Mouse (Mus musculus): ENCODE data around the gene Rtp4. TPM values are rescaled to one million over a fixed set of nuclear protein-coding genes. Genes with fewer than 3 reads are reported as not detected.

Gene Rtp4
- polyA plus RNA-seq, 1 experiment: 2.1 TPM

GRCm38 (mm10) chr16:23496245-23496924 lies 23.7 kb upstream of the Rtp4 start:
- Histone ChIP-seq H3K36me3 (replicated peaks; ENCODE audit: low read length) (no peaks in the 10 kb centered on the region), H3K4me3 (replicated peaks) (no peak overlapping the region), H3K4me1 (no peaks in the 10 kb centered on the region), H3K9me3 (0 out of 2 replicates have a peak, but pooled peaks cover 3% of the 10 kb centered on the region), H3K27me3 (replicated peaks) (peaks cover 6% of the 10 kb centered on the region)
- no peak for TF ChIP-seq GATA1 (IDR thresholded peaks at IDR 0.05; ENCODE audit: borderline replicate concordance, low read length)
- no peak for TF ChIP-seq FLI1 (IDR thresholded peaks at IDR 0.05; ENCODE audit: low read length)

- Histone ChIP-seq H3K9me3 (no peaks in the 10 kb centered on the region), H3K27me3 (replicated peaks) (peaks cover 6% of the 10 kb centered on the region), H3K4me3 (replicated peaks) (no peak overlapping the region), H3K4me1 (no peaks in the 10 kb centered on the region), H3K36me3 (replicated peaks; ENCODE audit: low read length) (no peaks in the 10 kb centered on the region)
- TF ChIP-seq GATA1 (IDR thresholded peaks at IDR 0.05; ENCODE audit: borderline replicate concordance, low read length): no peak
- TF ChIP-seq FLI1 (IDR thresholded peaks at IDR 0.05; ENCODE audit: low read length): no peak
Measured at GRCm38 (mm10) chr16:23497440-23497839, 22.7 kb upstream of the Rtp4 start.

- no peaks in the 10 kb centered on the region for H3K36me3 ChIP-seq (replicated peaks; ENCODE audit: low read length)
- no peaks in the 10 kb centered on the region for H3K9me3 ChIP-seq
- TF ChIP-seq GATA1 (IDR thresholded peaks at IDR 0.05; ENCODE audit: borderline replicate concordance, low read length): no peak
- TF ChIP-seq FLI1 (IDR thresholded peaks at IDR 0.05; ENCODE audit: low read length): no peak
- H3K4me1 ChIP-seq: no peaks in the 10 kb centered on the region
- H3K4me3 ChIP-seq (replicated peaks): no peak overlapping the region
- H3K27me3 ChIP-seq (replicated peaks): peaks cover 6% of the 10 kb centered on the region
Measured at GRCm38 (mm10) chr16:23497881-23498280, 22.2 kb upstream of the Rtp4 start.

- TF ChIP-seq FLI1 (IDR thresholded peaks at IDR 0.05; ENCODE audit: low read length) (no peak), GATA1 (IDR thresholded peaks at IDR 0.05; ENCODE audit: borderline replicate concordance, low read length) (no peak)
- no peaks in the 10 kb centered on the region for H3K36me3 ChIP-seq (replicated peaks; ENCODE audit: low read length)
- H3K27me3 ChIP-seq (replicated peaks): peaks cover 6% of the 10 kb centered on the region
- H3K4me1 ChIP-seq: no peaks in the 10 kb centered on the region
- H3K9me3 ChIP-seq: no peaks in the 10 kb centered on the region
- H3K4me3 ChIP-seq (replicated peaks): no peak overlapping the region
Measured at GRCm38 (mm10) chr16:23498691-23499131, 21.4 kb upstream of the Rtp4 start.

- no peak overlapping the region for H3K4me3 ChIP-seq (replicated peaks)
- no peaks in the 10 kb centered on the region for H3K36me3 ChIP-seq (replicated peaks; ENCODE audit: low read length)
- no peak for TF ChIP-seq GATA1 (IDR thresholded peaks at IDR 0.05; ENCODE audit: borderline replicate concordance, low read length)
- no peaks in the 10 kb centered on the region for H3K9me3 ChIP-seq
- no peaks in the 10 kb centered on the region for H3K4me1 ChIP-seq
- peaks cover 5% of the 10 kb centered on the region for H3K27me3 ChIP-seq (replicated peaks)
Measured at GRCm38 (mm10) chr16:23500558-23500957, 19.5 kb upstream of the Rtp4 start.

GRCm38 (mm10) chr16:23501288-23501687 lies 18.8 kb upstream of the Rtp4 start:
- no peaks in the 10 kb centered on the region for H3K4me1 ChIP-seq
- TF ChIP-seq FLI1 (IDR thresholded peaks at IDR 0.05; ENCODE audit: low read length): no peak
- no peak for TF ChIP-seq GATA1 (IDR thresholded peaks at IDR 0.05; ENCODE audit: borderline replicate concordance, low read length)

GRCm38 (mm10) chr16:23502478-23502877 lies 17.6 kb upstream of the Rtp4 start:
- H3K4me1 ChIP-seq: no peaks in the 10 kb centered on the region

More at GRCm38 (mm10) chr16:23501288-23501687, 18.8 kb upstream of the Rtp4 start:
- H3K4me3 ChIP-seq (replicated peaks): no peak overlapping the region
- no peaks in the 10 kb centered on the region for H3K36me3 ChIP-seq (replicated peaks; ENCODE audit: low read length)
- H3K9me3 ChIP-seq: no peaks in the 10 kb centered on the region
- H3K27me3 ChIP-seq (replicated peaks): peaks cover 5% of the 10 kb centered on the region

GRCm38 (mm10) chr16:23503351-23503750 lies 16.7 kb upstream of the Rtp4 start:
- H3K27me3 ChIP-seq (replicated peaks): peaks cover 3% of the 10 kb centered on the region
- no peaks in the 10 kb centered on the region for H3K36me3 ChIP-seq (replicated peaks; ENCODE audit: low read length)
- H3K4me3 ChIP-seq (replicated peaks): no peak overlapping the region
- H3K4me1 ChIP-seq: no peaks in the 10 kb centered on the region
- TF ChIP-seq FLI1 (IDR thresholded peaks at IDR 0.05; ENCODE audit: low read length) (no peak), GATA1 (IDR thresholded peaks at IDR 0.05; ENCODE audit: borderline replicate concordance, low read length) (no peak)
- no peaks in the 10 kb centered on the region for H3K9me3 ChIP-seq

More at GRCm38 (mm10) chr16:23502478-23502877, 17.6 kb upstream of the Rtp4 start:
- Histone ChIP-seq H3K27me3 (replicated peaks) (peaks cover 3% of the 10 kb centered on the region), H3K36me3 (replicated peaks; ENCODE audit: low read length) (no peaks in the 10 kb centered on the region), H3K4me3 (replicated peaks) (no peak overlapping the region), H3K9me3 (no peaks in the 10 kb centered on the region)
- TF ChIP-seq GATA1 (IDR thresholded peaks at IDR 0.05; ENCODE audit: borderline replicate concordance, low read length): no peak

GRCm38 (mm10) chr16:23504320-23504744 lies 15.8 kb upstream of the Rtp4 start:
- no peaks in the 10 kb centered on the region for H3K4me1 ChIP-seq
- H3K36me3 ChIP-seq (replicated peaks; ENCODE audit: low read length): no peaks in the 10 kb centered on the region
- TF ChIP-seq FLI1 (IDR thresholded peaks at IDR 0.05; ENCODE audit: low read length): no peak
- TF ChIP-seq GATA1 (IDR thresholded peaks at IDR 0.05; ENCODE audit: borderline replicate concordance, low read length): no peak
- peaks cover 3% of the 10 kb centered on the region for H3K27me3 ChIP-seq (replicated peaks)
- H3K4me3 ChIP-seq (replicated peaks): no peak overlapping the region
- H3K9me3 ChIP-seq: no peaks in the 10 kb centered on the region

GRCm38 (mm10) chr16:23505904-23506687 lies 14.0 kb upstream of the Rtp4 start:
- Histone ChIP-seq H3K27me3 (replicated peaks) (peaks cover 4% of the 10 kb centered on the region), H3K36me3 (replicated peaks; ENCODE audit: low read length) (no peaks in the 10 kb centered on the region), H3K9me3 (peaks cover 4% of the 10 kb centered on the region; the same call in 1 of the 2 replicates), H3K4me1 (no peaks in the 10 kb centered on the region), H3K4me3 (replicated peaks) (no peak overlapping the region)
- TF ChIP-seq FLI1 (IDR thresholded peaks at IDR 0.05; ENCODE audit: low read length) (no peak), GATA1 (IDR thresholded peaks at IDR 0.05; ENCODE audit: borderline replicate concordance, low read length) (no peak)

All from megakaryocyte, embryonic 14.5 days (primary cell).